15 mouse cellular contexts compared by ENCODE assay signal in genomic region chr2:181390136-181390870, GRCm38 (mm10). TPM values are rescaled to one million over a fixed set of nuclear protein-coding genes. Genes with fewer than 3 reads are reported as not detected.
DNase-seq lines count a peak whose midpoint lies in the region; TF ChIP-seq lines count a peak whose summit lies in the region.
"Had no signal": no experiment of that assay in that cellular context is flagged by ENCODE, and none has a peak within 500 bp of the region (broad histone marks: within the 10 kb centered on the region; RNA-seq: fewer than 3 reads in every experiment).

No protein-coding gene starts in this region.

- no peak for DNase-seq in gastrocnemius, adult 2 months
- DNase-seq in gastrocnemius, postnatal 36 days: no peak
- peak; percentile 53 for DNase-seq in adrenal gland, adult 8-10 months
- DNase-seq in cerebellum, adult 11 months: peak; percentile 62
- DNase-seq in cerebellum, postnatal 10 days: peak; percentile 32
- DNase-seq in left cerebral cortex, postnatal 10 days (ENCODE audit: extremely low spot score in 1 of 2, low spot score in 2 of 2): no peak
- no peak for DNase-seq in urinary bladder, postnatal 25 days (ENCODE audit: low spot score)
- DNase-seq: heart, postnatal 4 days; lung, embryonic 14.5 days; lung, postnatal 36 days; thymus, postnatal 25 days had no signal

- TF ChIP-seq CTCF in gastrocnemius, adult 2 months (IDR thresholded peaks at IDR 0.05): no peak

- no peak overlapping the region for H3K4me3 ChIP-seq in gastrocnemius, adult 2 months
- H3K4me3 ChIP-seq: heart, embryonic 13.5 days; limb, embryonic 12.5 days; liver, embryonic 12.5 days had no signal

- intact Hi-C loops in gastrocnemius, adult 2 months (cut with DNase I): loop anchor here (5.0 kb wide), 2 partner anchors 67 to 187 kb away; partner anchors contain the start of gene Zbtb46
- intact Hi-C loops in gastrocnemius, postnatal 36 days (cut with DNase I): loop anchor here (5.0 kb wide), 1 partner anchor 192 kb away; the partner anchor contains the start of gene Uckl1
- intact Hi-C loops in left cerebral cortex, postnatal 10 days (cut with DNase I): loop anchor here (5.0 to 10.0 kb wide), 2 partner anchors 192 to 284 kb away; partner anchors contain the start of genes Sox18 and Uckl1

- H3K27ac ChIP-seq in gastrocnemius, adult 2 months: peak overlapping the region; percentile 76
- H3K27ac ChIP-seq: heart, embryonic 13.5 days; hindbrain, postnatal 0 days; limb, embryonic 12.5 days; liver, embryonic 12.5 days had no signal

RNA-seq across cellular contexts. Expression of gene Lime1, which starts 10.4 kb away (rescaled TPM):
- total RNA-seq in gastrocnemius, adult 2 months (2021): 1 to 10 TPM; 5.8 to 6.2 TPM
- 1 to 10 TPM; 4.7 to 5.2 TPM for total RNA-seq in gastrocnemius, postnatal 36 days (2021)
- total RNA-seq in adrenal gland, adult 8-10 months (2022): 10 to 100 TPM; 17.2 to 37.4 (median 22.9) TPM
- total RNA-seq in left cerebral cortex, postnatal 10 days (2021): 10 to 100 TPM; 30.1 to 32.9 TPM

RNA-seq across cellular contexts. Expression of gene Arfrp1, which starts 25.1 kb away (rescaled TPM):
- 10 to 100 TPM; 23.6 to 30.8 TPM for total RNA-seq in gastrocnemius, adult 2 months (2021)
- 10 to 100 TPM; 21.5 to 26.1 TPM for total RNA-seq in gastrocnemius, postnatal 36 days (2021)
- total RNA-seq in adrenal gland, adult 8-10 months (2022): 10 to 100 TPM; 42.4 to 63.8 (median 57.7) TPM
- 10 to 100 TPM; 39.8 to 44.2 TPM for total RNA-seq in left cerebral cortex, postnatal 10 days (2021)

RNA-seq across cellular contexts. Expression of gene Zgpat, which starts 25.6 kb away (rescaled TPM):
- 10 to 100 TPM; 13.7 to 14.8 TPM for total RNA-seq in gastrocnemius, adult 2 months (2021)
- total RNA-seq in gastrocnemius, postnatal 36 days (2021): 10 to 100 TPM; 11.3 to 11.5 TPM
- total RNA-seq in adrenal gland, adult 8-10 months (2022): 10 to 100 TPM; 49.1 to 76.4 (median 55.7) TPM
- total RNA-seq in left cerebral cortex, postnatal 10 days (2021): 10 to 100 TPM; 55.9 to 60.5 TPM

Comparison
In these comparisons a context has a peak if more than half of its experiments do, and no peak if none do; other contexts are left out.
1. DNase-seq: peak in adrenal gland, adult 8-10 months (single experiment), cerebellum, adult 11 months (single experiment) and cerebellum, postnatal 10 days (2 of 2); none in gastrocnemius, adult 2 months (single experiment), gastrocnemius, postnatal 36 days (0 of 2), left cerebral cortex, postnatal 10 days (0 of 2) and urinary bladder, postnatal 25 days (single experiment).